Comparison of ENCODE assay signal across 19 mouse cellular contexts in the genomic region with DNA sequence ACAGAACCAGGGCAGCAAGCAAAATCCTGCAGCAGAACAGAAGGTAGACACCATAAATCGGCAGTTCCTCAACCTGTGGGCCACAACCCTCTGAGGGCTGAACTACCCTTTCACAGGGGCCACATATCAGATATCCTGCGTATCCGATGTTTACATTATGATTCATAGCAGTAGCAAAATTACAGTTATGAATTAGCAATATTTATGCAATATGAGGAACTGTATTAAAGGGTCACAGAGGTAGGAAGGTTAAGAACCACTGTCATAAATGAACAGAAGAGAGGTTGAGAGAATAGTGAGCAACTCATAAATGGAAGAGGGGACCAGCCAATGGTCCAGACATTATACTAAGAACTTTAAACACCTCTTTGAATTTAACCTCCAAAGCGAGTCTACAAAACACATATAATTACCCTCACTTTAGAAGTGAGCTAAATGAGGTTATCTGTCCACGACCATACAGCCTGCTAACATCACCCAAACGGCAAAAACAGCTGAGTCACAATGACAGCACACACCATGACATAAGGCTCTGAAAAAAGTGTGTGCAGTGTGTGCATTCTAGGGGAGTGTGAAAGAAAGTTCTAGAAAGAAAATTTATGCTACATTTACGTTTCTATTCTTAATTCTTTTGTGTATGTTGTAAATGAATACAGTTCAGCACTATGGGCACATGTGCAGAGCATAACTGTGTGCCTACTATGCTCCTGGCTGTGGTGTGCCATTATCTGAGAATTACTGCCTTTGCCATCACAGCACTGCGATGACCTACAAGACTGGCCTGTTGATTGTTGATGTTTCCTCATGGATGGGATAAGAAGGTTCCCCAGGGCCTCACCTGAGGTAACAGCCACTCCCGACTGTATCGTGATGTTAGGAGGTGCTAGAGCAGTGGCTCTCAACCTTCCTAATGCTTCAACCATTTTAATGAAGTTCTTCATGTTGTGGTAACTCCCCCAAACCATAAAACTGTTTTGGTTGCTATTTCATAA. TPM values are rescaled to one million over a fixed set of nuclear protein-coding genes. Genes with fewer than 3 reads are reported as not detected.
DNase-seq lines count a peak whose midpoint lies in the region; ATAC-seq and TF ChIP-seq lines count a peak whose summit lies in the region.
"Had no signal": no experiment of that assay in that cellular context is flagged by ENCODE, and none has a peak within 500 bp of the region (broad histone marks: within the 10 kb centered on the region; RNA-seq: fewer than 3 reads in every experiment).

No protein-coding gene starts in this region.

- TF ChIP-seq EP300 in MEL (IDR thresholded peaks at IDR 0.05; ENCODE audit: low read depth in 1 of 2, low read length in 2 of 2) = peak; percentile 80 to 81

- H3K79me2 ChIP-seq in MEL (ENCODE audit: control insufficient read depth, insufficient read depth, low read length, poor library complexity) = no peaks in the 10 kb centered on the region

- DNase-seq in heart, adult 11 months = peak; percentile 39
- no peak for DNase-seq in heart, postnatal 4 days
- DNase-seq in MEL (ENCODE audit: low read depth, low spot score) = peak; percentile 93
- DNase-seq in layer of hippocampus, postnatal 14 days (ENCODE audit: low spot score in 2 of 2) = no peak
- no peak for DNase-seq in heart, postnatal 14 days
- DNase-seq: cerebellum, postnatal 10 days; heart, adult 18-20 months; kidney, postnatal 10 days; layer of hippocampus, adult 9-11 months; lung, adult 18-20 months; thymus, adult 18-20 months had no signal

- peak; percentile 96 for ATAC-seq in erythroid progenitor cell, adult 5-6 weeks (replicated peaks; ENCODE audit: low FRiP score, poor library complexity, severe bottlenecking)
- no peak for ATAC-seq in monocyte, adult 5-6 weeks (replicated peaks; ENCODE audit: insufficient number of reproducible peaks, low FRiP score, low TSS enrichment, poor library complexity, severe bottlenecking)
- ATAC-seq: intestine, embryonic 15.5 days had no signal

- H3K9ac ChIP-seq in MEL (ENCODE audit: control insufficient read depth, low read depth, low read length, poor library complexity, severe bottlenecking) = peak overlapping the region; percentile 45
- H3K9ac ChIP-seq: intestine, embryonic 15.5 days; neural tube, embryonic 15.5 days had no signal

- TF ChIP-seq RAD21 in MEL (IDR thresholded peaks at IDR 0.05; ENCODE audit: low read depth, low read length) = no peak

- H3K9me3 ChIP-seq in MEL (replicated peaks; ENCODE audit: insufficient read depth, low read length) = no peaks in the 10 kb centered on the region
- H3K9me3 ChIP-seq in megakaryocyte, embryonic 14.5 days = no peaks in the 10 kb centered on the region
- H3K9me3 ChIP-seq: embryonic facial prominence, embryonic 10.5 days; forebrain, embryonic 10.5 days; hindbrain, embryonic 10.5 days; intestine, embryonic 15.5 days; neural tube, embryonic 15.5 days had no signal

- H3K27ac ChIP-seq in MEL (ENCODE audit: control insufficient read depth, low read depth, low read length) = peak overlapping the region; percentile 95
- H3K27ac ChIP-seq: embryonic facial prominence, embryonic 10.5 days; forebrain, embryonic 10.5 days; hindbrain, embryonic 10.5 days; intestine, embryonic 15.5 days; neural tube, embryonic 15.5 days had no signal

- TF ChIP-seq POLR2A in MEL (IDR thresholded peaks at IDR 0.05; ENCODE audit: control insufficient read depth in 1 of 2, insufficient read depth in 1 of 2, low read depth in 1 of 2, low read length in 2 of 2, poor library complexity in 1 of 2) = no peak

- peaks cover 0 to 35% of the 10 kb centered on the region in 2 experiments; a peak in 2 of 4 replicates for H3K36me3 ChIP-seq in MEL (ENCODE audit: control insufficient read depth in 1 of 2, insufficient read depth in 2 of 2, low read length in 2 of 2)
- peaks cover 11% of the 10 kb centered on the region for H3K36me3 ChIP-seq in megakaryocyte, embryonic 14.5 days (replicated peaks; ENCODE audit: low read length)
- H3K36me3 ChIP-seq: embryonic facial prominence, embryonic 10.5 days; forebrain, embryonic 10.5 days; hindbrain, embryonic 10.5 days; intestine, embryonic 15.5 days; neural tube, embryonic 15.5 days had no signal

- no peaks in the 10 kb centered on the region for H3K27me3 ChIP-seq in MEL (ENCODE audit: control insufficient read depth in 1 of 2, insufficient read depth in 2 of 2, low read length in 2 of 2)
- H3K27me3 ChIP-seq in megakaryocyte, embryonic 14.5 days (replicated peaks) = no peaks in the 10 kb centered on the region
- H3K27me3 ChIP-seq: intestine, embryonic 15.5 days; neural tube, embryonic 15.5 days had no signal

- intact Hi-C loops in heart, postnatal 14 days (cut with DNase I) = no loop called here

- peaks cover 34 to 38% of the 10 kb centered on the region in 2 experiments for H3K4me1 ChIP-seq in MEL (ENCODE audit: control insufficient read depth in 1 of 2, insufficient read depth in 2 of 2, low read length in 2 of 2)
- peaks cover 84% of the 10 kb centered on the region for H3K4me1 ChIP-seq in megakaryocyte, embryonic 14.5 days
- H3K4me1 ChIP-seq: intestine, embryonic 15.5 days; neural tube, embryonic 15.5 days had no signal

- TF ChIP-seq CTCF in MEL (IDR thresholded peaks at IDR 0.05 in 2 of 3, conservative IDR thresholded peaks at IDR 0.05 in 1 of 3; ENCODE audit: control insufficient read depth in 1 of 3, insufficient read depth in 1 of 3, low read depth in 2 of 3, low read length in 3 of 3, poor library complexity in 1 of 3, severe bottlenecking in 1 of 3) = no peak

- peak overlapping the region; percentile 5 to 12; a peak in 1 of 4 replicates for H3K4me3 ChIP-seq in MEL (ENCODE audit: control insufficient read depth in 1 of 2, insufficient read depth in 1 of 2, low read depth in 2 of 2, low read length in 2 of 2)
- H3K4me3 ChIP-seq in megakaryocyte, embryonic 14.5 days (replicated peaks) = peak overlapping the region; percentile 81
- H3K4me3 ChIP-seq: embryonic facial prominence, embryonic 10.5 days; forebrain, embryonic 10.5 days; hindbrain, embryonic 10.5 days; intestine, embryonic 15.5 days; neural tube, embryonic 15.5 days had no signal

TF ChIP-seq in MEL, 35 proteins besides CTCF, POLR2A, EP300 and RAD21 (continues in another document):
- peak; percentile 63 for TF ChIP-seq TAL1 (IDR thresholded peaks at IDR 0.05; ENCODE audit: low read length)
- no peak for TF ChIP-seq MEF2A (IDR thresholded peaks at IDR 0.05; ENCODE audit: extremely low read depth, insufficient replicate concordance, low read depth, low read length, poor library complexity, severe bottlenecking)
- no peak for TF ChIP-seq USF1 (IDR thresholded peaks at IDR 0.05; ENCODE audit: low read depth, low read length)
- TF ChIP-seq JUND (IDR thresholded peaks at IDR 0.05; ENCODE audit: low read depth, low read length) = peak; percentile 32; the same call in 1 of the 2 replicates
- TF ChIP-seq NELFE (IDR thresholded peaks at IDR 0.05; ENCODE audit: low read depth, low read length) = no peak
- no peak for TF ChIP-seq CHD1 (IDR thresholded peaks at IDR 0.05; ENCODE audit: low read depth, low read length)
- TF ChIP-seq TCF12 (IDR thresholded peaks at IDR 0.05; ENCODE audit: low read depth, low read length) = peak; percentile 70
- peak; percentile 98 for TF ChIP-seq ETS1 (IDR thresholded peaks at IDR 0.05; ENCODE audit: low read depth, low read length)
- TF ChIP-seq KAT2A (conservative IDR thresholded peaks at IDR 0.05; ENCODE audit: low read depth, low read length) = no peak
- peak; percentile 89 for TF ChIP-seq SIN3A (IDR thresholded peaks at IDR 0.05; ENCODE audit: low read length)
- peak; percentile 93 for TF ChIP-seq MAFK (IDR thresholded peaks at IDR 0.05; ENCODE audit: borderline replicate concordance, low read depth, low read length)
- no peak for TF ChIP-seq USF2 (IDR thresholded peaks at IDR 0.05; ENCODE audit: borderline replicate concordance in 1 of 2, insufficient read depth in 1 of 2, low read depth in 1 of 2, low read length in 2 of 2)
- peak; percentile 84 for TF ChIP-seq ZNF384 (IDR thresholded peaks at IDR 0.05; ENCODE audit: low read depth, low read length)
- peak; percentile 100 for TF ChIP-seq GABPA (IDR thresholded peaks at IDR 0.05; ENCODE audit: low read depth, low read length)
- TF ChIP-seq TBP (IDR thresholded peaks at IDR 0.05; ENCODE audit: low read depth, low read length) = peak; percentile 59; the same call in 1 of the 2 replicates
- no peak for TF ChIP-seq ELF1 (IDR thresholded peaks at IDR 0.05; ENCODE audit: low read depth, low read length)
- TF ChIP-seq E2F4 (IDR thresholded peaks at IDR 0.05; ENCODE audit: borderline replicate concordance, low read depth, low read length) = no peak
- TF ChIP-seq RCOR1 (IDR thresholded peaks at IDR 0.05; ENCODE audit: low read depth, low read length) = no peak
- peak; percentile 74 for TF ChIP-seq MYB (IDR thresholded peaks at IDR 0.05; ENCODE audit: low read depth, low read length)
- TF ChIP-seq NRF1 (IDR thresholded peaks at IDR 0.05; ENCODE audit: insufficient read depth, low read depth, low read length, poor library complexity, severe bottlenecking) = no peak
- peak; percentile 48; the same call in 1 of the 2 replicates for TF ChIP-seq POLR2AphosphoS2 (IDR thresholded peaks at IDR 0.05; ENCODE audit: low read length)
- no peak for TF ChIP-seq ZC3H11A (IDR thresholded peaks at IDR 0.05; ENCODE audit: low read depth, low read length)
- TF ChIP-seq UBTF (IDR thresholded peaks at IDR 0.05; ENCODE audit: borderline replicate concordance, insufficient read depth, low read depth, low read length) = no peak
- TF ChIP-seq MAX (IDR thresholded peaks at IDR 0.05; ENCODE audit: low read length) = peak; percentile 50
- TF ChIP-seq POLR2AphosphoS5 (IDR thresholded peaks at IDR 0.05; ENCODE audit: borderline replicate concordance, low read depth, low read length) = no peak
- peak; percentile 50 for TF ChIP-seq GATA1 (IDR thresholded peaks at IDR 0.05; ENCODE audit: low read depth, low read length)
- peak; percentile 41; the same call in 1 of the 2 replicates for TF ChIP-seq BHLHE40 (IDR thresholded peaks at IDR 0.05; ENCODE audit: borderline replicate concordance, low read depth, low read length)

RNA-seq across cellular contexts. Expression of gene Itpr2, which starts 47.2 kb away (rescaled TPM):
- total RNA-seq in heart, postnatal 4 days (2021) = 10 to 100 TPM; 38.6 to 45.5 TPM
- 1.5 and 2.7 TPM in 2 replicates for total RNA-seq in MEL (2012; rRNA removed)
- polyA plus RNA-seq in MEL (2012; ENCODE audit: insufficient read depth in 1 of 2, insufficient read length in 2 of 2, low read depth in 1 of 2, low replicate concordance in 2 of 2, missing spikeins in 1 of 2) = 1 to 10 TPM in 1 of 2 experiments, not detected in 1; 3.0 TPM
- 7.1 and 15.1 TPM in 2 replicates for total RNA-seq in erythroid progenitor cell, adult 5-6 weeks (2015; ENCODE audit: low replicate concordance)
- 5.1 and 13.6 TPM in 2 replicates for total RNA-seq in erythroid progenitor cell, adult 5-6 weeks (2017; ENCODE audit: low replicate concordance)
- 1.5 TPM in 1 of 2 replicates, not detected in the other for polyA plus RNA-seq in megakaryocyte, embryonic 14.5 days (2012; ENCODE audit: insufficient read depth, low replicate concordance)
- total RNA-seq in layer of hippocampus, postnatal 14 days (2021) = 10 to 100 TPM; 32.3 to 35.0 TPM
- total RNA-seq in monocyte, adult 5-6 weeks (2017) = 40.7 to 122 TPM (median 45.7 TPM) in 3 replicates
- 10 to 100 TPM; 30.1 to 34.3 TPM for total RNA-seq in heart, postnatal 14 days (2021)

Comparison
In these comparisons a context has a peak if more than half of its experiments do, and no peak if none do; other contexts are left out.
1. DNase-seq: peak in heart, adult 11 months (single experiment) and MEL (single experiment); none in heart, postnatal 4 days (single experiment), layer of hippocampus, postnatal 14 days (0 of 2) and heart, postnatal 14 days (0 of 2).